Mouse (Mus musculus) kidney, postnatal 0 days (tissue): Measurements from ENCODE around the gene Slc38a5. TPM values are rescaled to one million over a fixed set of nuclear protein-coding genes. Genes with fewer than 3 reads are reported as not detected.
A peak's percentile ranks its signal among the peaks of the same experiment; 100 is the strongest.

Experiments used
- ATAC-seq: fragments of 200-750 bp; cut with Nextera tagmentation; replicated peaks from 2 replicates; pipeline ENCODE4 v1.8.0; 2017; ENCODE audit warnings: low read depth, moderate number of reproducible peaks, moderate TSS enrichment, moderate library complexity; ENCODE audit not compliant: low FRiP score
- DNase-seq: peaks from one replicate; pipeline ENCODE4 v3.0.0-alpha.2; 2016; ENCODE audit warnings: low spot score
- H3K27ac ChIP-seq: fragments of 300-500 bp; sonication (generic); 2 replicates; pipeline ENCODE4 v1.5.1; 2014; ENCODE audit warnings: mild to moderate bottlenecking
- H3K27me3 ChIP-seq: fragments of 300-500 bp; sonication (generic); 2 replicates; pipeline ENCODE4 v1.6.1; 2014; ENCODE audit warnings: low read length, mixed read lengths; ENCODE audit not compliant: insufficient read depth
- H3K36me3 ChIP-seq: fragments of 300-500 bp; sonication (generic); 2 replicates; pipeline ENCODE4 v1.6.1; 2014; ENCODE audit warnings: low read length, mixed read lengths; ENCODE audit not compliant: insufficient read depth
- H3K4me1 ChIP-seq: fragments of 300-500 bp; sonication (generic); replicated peaks from 2 replicates; pipeline ENCODE4 v1.6.1; 2014; ENCODE audit warnings: antibody characterized with exemption, low read length, mixed read lengths; ENCODE audit not compliant: insufficient read depth
- H3K4me2 ChIP-seq: fragments of 300-500 bp; sonication (generic); 2 replicates; pipeline ENCODE4 v1.6.1; 2014; ENCODE audit warnings: mild to moderate bottlenecking, low read length, moderate library complexity, mixed read lengths
- H3K4me3 ChIP-seq: fragments of 300-500 bp; sonication (generic); replicated peaks from 2 replicates; pipeline ENCODE4 v1.5.1; 2014; ENCODE audit warnings: low read depth, low read length
- H3K9ac ChIP-seq: fragments of 300-500 bp; sonication (generic); 2 replicates; pipeline ENCODE4 v1.6.1; 2014; ENCODE audit warnings: low read depth, low read length
- H3K9me3 ChIP-seq: fragments of 300-500 bp; sonication (generic); replicated peaks from 2 replicates; pipeline ENCODE4 v1.6.1; 2016; ENCODE audit warnings: low read length, inconsistent platforms, mixed read lengths
- CTCF ChIP-seq: IDR thresholded peaks from 2 replicates; pipeline ENCODE4 v1.5.1; 2016; ENCODE audit warnings: antibody characterized with exemption, low read depth, mild to moderate bottlenecking, moderate library complexity
- WGBS: fragments of 180-500 bp; shearing (Covaris S2); extraction: QIAGEN DNeasy Blood & Tissue Kit; methylation state at CpG from one replicate; pipeline ENCODE4 v1.1.7; 2014; 5-methylcytosine and 5-hydroxymethylcytosine counted together
- polyA plus RNA-seq: library from polyadenylated mRNA; unstranded; fragments of >200 nt; fragmentation: Nextera tagmentation; extraction: Ambion mirVana; gene quantifications from 2 replicates; pipeline ENCODE4 v1.2.1, GENCODE M21; 2015

Gene Slc38a5
- 0.42 and 0.93 TPM in 2 replicates for polyA plus RNA-seq

DNA sequence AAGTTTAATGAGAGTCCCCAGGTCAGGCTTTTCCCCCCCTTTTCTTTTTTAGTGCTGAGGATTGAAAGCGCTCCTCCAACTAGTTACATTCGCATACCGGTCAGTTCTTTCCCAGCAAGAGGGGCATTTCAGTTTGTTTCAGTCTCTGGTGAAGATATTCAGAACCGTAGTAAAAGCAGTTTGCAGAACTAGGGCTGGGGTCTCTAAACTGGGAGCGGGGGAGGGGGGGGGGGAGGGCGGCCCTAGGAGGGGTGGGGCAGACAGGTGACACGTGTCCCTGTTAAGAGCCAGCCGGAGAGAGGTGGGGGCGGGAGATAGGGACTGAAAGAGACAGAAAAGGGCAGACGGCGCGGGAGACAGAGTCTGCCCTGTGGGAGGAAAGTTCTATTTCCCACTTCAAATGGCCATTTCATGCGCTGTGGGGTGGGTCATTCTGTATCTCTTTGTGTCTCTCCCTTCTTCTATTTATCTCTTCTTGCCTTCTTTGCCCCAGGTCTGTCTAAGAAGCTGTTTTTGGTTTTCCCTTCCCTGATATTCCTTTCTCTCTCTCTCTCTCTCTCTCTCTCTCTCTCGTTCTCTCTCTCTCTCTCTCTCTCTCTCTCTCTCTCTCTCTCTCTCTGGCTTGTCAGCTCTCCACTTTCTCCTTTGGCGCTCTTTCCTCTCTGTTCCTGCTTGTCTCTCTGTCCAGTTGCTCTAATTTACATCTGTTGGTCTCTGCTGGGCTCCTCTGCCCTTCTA, at the start of gene Slc38a5:
Gene Slc38a5 (plus strand): TSS at position 51 of the 738 bp plus-strand sequence.
- Histone ChIP-seq H3K27me3 (no peaks in the 10 kb centered on the region), H3K9me3 (no peaks in the 10 kb centered on the region), H3K4me1 (no peaks in the 10 kb centered on the region), H3K36me3 (no peaks in the 10 kb centered on the region), H3K27ac (no peak within 1 kb of the TSS), H3K4me2 (peak within 1 kb of the TSS; percentile 37), H3K9ac (no peak within 1 kb of the TSS), H3K4me3 (no peak within 1 kb of the TSS)
- ATAC-seq = no peak
- 25% methylated on average over 13 of the region's 15 CpGs for WGBS
- no peak for DNase-seq
- no peak for TF ChIP-seq CTCF

DNA sequence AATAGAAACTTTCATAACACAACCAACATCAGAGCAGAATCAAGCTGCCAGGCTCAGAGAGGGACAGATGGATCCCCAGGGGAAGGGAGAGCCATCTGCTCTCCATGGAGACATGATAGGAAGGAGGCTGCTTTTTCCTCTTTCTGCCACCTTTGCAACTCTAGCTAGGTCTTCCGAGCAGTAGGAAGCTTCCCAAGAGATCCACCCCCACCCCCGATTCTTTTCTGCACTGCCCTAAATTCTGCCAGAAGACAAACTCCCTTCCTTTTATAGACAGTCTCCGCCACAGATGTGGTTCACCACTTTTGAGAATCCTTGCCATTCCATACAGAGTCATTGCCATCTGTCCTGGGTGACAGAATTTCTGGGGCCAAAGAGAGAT, 48.6 kb upstream of the Slc38a5 start:
- ATAC-seq (no peak), DNase-seq (no peak)
- no peak for TF ChIP-seq CTCF
- no peaks in the 10 kb centered on the region for H3K9me3 ChIP-seq
- no peak overlapping the region for H3K27ac ChIP-seq
- 73% methylated on average over 3 of the region's 3 CpGs for WGBS
- no peak overlapping the region for H3K4me2 ChIP-seq
- no peaks in the 10 kb centered on the region for H3K4me1 ChIP-seq
- no peak overlapping the region for H3K9ac ChIP-seq
- H3K36me3 ChIP-seq = no peaks in the 10 kb centered on the region
- no peak overlapping the region for H3K4me3 ChIP-seq
- H3K27me3 ChIP-seq = no peaks in the 10 kb centered on the region

DNA sequence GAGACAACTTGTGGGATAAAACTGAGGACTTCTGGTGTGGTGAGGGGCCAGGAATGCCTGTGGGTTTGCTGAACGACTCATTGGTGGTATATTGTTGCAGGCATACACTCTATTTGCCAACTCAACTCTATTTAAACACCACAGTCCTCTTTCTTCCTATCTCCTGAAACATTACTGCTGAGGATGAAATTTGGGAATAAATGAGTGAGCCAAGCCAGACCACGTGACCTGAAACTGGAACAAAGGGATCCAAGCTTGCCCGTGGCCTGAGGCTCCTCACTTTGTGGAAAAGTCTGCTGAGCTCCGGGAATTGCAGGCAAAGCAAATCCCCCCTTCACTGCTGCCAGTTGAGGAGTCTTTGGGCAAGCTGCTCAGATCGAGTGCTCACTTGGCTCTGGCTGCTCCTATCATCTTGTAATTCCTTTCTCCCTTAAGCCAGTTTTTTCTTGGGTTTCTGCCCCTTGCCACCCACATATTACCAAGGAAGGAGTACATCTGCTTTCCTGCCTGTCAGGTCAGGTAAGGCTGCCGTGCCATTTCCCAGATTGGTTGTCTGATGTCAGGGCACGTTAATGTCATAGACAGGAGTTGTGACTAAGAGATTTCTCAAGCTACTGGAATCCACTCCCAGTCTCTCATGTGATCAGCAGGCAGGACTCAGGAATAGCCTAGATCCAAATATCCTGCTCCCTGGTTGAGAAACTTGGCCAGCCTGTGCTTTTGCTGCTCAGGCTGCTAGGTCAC, 48.1 kb upstream of the Slc38a5 start:
- H3K36me3 ChIP-seq = no peaks in the 10 kb centered on the region
- no peak overlapping the region for H3K9ac ChIP-seq
- H3K4me2 ChIP-seq = no peak overlapping the region
- DNase-seq = no peak
- TF ChIP-seq CTCF = no peak
- no peaks in the 10 kb centered on the region for H3K4me1 ChIP-seq
- no peak overlapping the region for H3K27ac ChIP-seq
- WGBS = 69% methylated on average over 7 of the region's 7 CpGs
- no peaks in the 10 kb centered on the region for H3K9me3 ChIP-seq
- no peak for ATAC-seq
- no peaks in the 10 kb centered on the region for H3K27me3 ChIP-seq
- H3K4me3 ChIP-seq = no peak overlapping the region

DNA sequence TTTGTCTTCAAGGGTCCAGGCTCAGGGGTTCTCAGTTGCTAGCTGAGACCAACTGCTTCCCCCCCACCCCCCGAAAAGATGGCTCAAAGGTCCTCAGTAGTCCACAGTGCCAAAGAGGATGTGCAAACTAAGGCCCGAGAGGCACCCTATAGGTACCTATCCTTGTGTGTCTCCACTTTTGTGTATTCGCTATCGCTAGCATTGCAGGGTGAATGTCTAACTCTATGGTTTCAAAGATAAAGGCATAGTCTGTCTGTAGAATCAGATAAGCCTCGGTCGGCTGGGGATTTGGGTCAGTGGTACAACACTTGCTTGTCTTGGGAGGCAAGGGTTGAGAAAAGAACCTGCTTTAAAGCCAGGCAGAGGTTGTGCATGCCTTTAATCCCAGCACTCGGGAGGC, 47.5 kb upstream of the Slc38a5 start:
- Histone ChIP-seq H3K27ac (no peak overlapping the region), H3K36me3 (no peaks in the 10 kb centered on the region), H3K9me3 (no peaks in the 10 kb centered on the region), H3K4me2 (no peak overlapping the region), H3K27me3 (no peaks in the 10 kb centered on the region), H3K9ac (no peak overlapping the region), H3K4me3 (no peak overlapping the region), H3K4me1 (no peaks in the 10 kb centered on the region)
- no peak for DNase-seq
- WGBS = 91% methylated on average over 7 of the region's 7 CpGs
- TF ChIP-seq CTCF = no peak
- ATAC-seq = no peak

DNA sequence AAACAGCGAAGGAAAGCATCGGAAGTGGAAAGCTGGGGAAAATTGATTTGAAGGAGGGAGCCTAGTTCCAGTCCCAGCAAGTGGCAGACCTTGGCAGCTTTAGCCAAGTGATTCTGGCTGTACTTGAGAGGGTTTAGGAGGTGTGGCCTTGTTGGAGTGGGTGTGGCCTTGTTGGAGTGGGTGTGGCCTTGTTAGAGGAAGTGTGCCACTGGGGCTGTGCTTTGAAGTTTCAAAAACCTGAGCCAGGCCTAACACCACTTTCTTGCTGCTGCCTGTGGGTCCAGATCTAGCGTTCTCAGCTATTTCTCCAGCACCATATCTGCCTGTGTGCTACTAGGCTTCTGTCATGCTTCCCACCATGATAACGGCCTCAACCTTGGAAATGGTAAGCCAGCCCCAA, 40.7 kb upstream of the Slc38a5 start:
- no peak overlapping the region for H3K27ac ChIP-seq
- no peaks in the 10 kb centered on the region for H3K36me3 ChIP-seq
- H3K9me3 ChIP-seq = no peaks in the 10 kb centered on the region
- DNase-seq = no peak
- no peaks in the 10 kb centered on the region for H3K27me3 ChIP-seq
- H3K9ac ChIP-seq = no peak overlapping the region
- WGBS = 78% methylated on average over 4 of the region's 4 CpGs
- no peak overlapping the region for H3K4me3 ChIP-seq
- TF ChIP-seq CTCF = no peak
- H3K4me1 ChIP-seq = no peaks in the 10 kb centered on the region
- ATAC-seq = no peak
- H3K4me2 ChIP-seq = no peak overlapping the region

DNA sequence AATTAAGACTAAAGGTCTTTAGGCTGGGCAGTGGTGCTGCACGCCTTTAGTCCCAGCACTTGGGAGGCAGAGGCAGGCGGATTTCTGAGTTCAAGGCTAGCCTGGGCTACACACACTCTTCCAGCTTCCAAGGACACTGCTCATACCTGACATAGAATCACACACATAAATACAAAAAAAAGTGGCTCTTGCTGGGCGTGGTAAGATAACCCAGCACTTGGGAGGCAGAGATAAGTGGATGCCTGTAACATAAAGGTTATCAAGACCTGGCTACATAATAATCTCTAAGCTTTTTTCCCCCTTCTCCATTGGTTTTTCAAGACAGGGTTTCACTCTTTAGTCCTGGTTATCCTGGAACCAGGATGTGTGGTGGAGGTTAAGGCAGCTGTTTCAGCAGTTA, 37.3 kb upstream of the Slc38a5 start:
- Histone ChIP-seq H3K4me2 (no peak overlapping the region), H3K4me1 (no peaks in the 10 kb centered on the region), H3K27me3 (no peaks in the 10 kb centered on the region), H3K9me3 (no peaks in the 10 kb centered on the region), H3K9ac (no peak overlapping the region), H3K4me3 (no peak overlapping the region), H3K27ac (no peak overlapping the region), H3K36me3 (no peaks in the 10 kb centered on the region)
- no peak for DNase-seq
- TF ChIP-seq CTCF = no peak
- 74% methylated on average over 3 of the region's 3 CpGs for WGBS
- no peak for ATAC-seq
